8 mouse cellular contexts compared by ENCODE assay signal in genomic region chr10:24222911-24223310, GRCm38 (mm10). TPM values are rescaled to one million over a fixed set of nuclear protein-coding genes. Genes with fewer than 3 reads are reported as not detected.
DNase-seq lines count a peak whose midpoint lies in the region; ATAC-seq lines count a peak whose summit lies in the region.

No protein-coding gene starts in this region.

- peaks cover 7% of the 10 kb centered on the region; the same call in 1 of the 2 replicates for H3K27me3 ChIP-seq in kidney, embryonic 14.5 days (ENCODE audit: control insufficient read depth, insufficient read depth, low read length)
- peaks cover 41% of the 10 kb centered on the region for H3K27me3 ChIP-seq in embryonic facial prominence, embryonic 13.5 days
- H3K27me3 ChIP-seq in intestine, embryonic 14.5 days (replicated peaks; ENCODE audit: control insufficient read depth, insufficient read depth, low read length): peaks cover 13% of the 10 kb centered on the region
- peaks cover 17% of the 10 kb centered on the region for H3K27me3 ChIP-seq in midbrain, embryonic 16.5 days (ENCODE audit: control insufficient read depth, insufficient read depth, low read depth, low read length)

- ATAC-seq in kidney, embryonic 14.5 days (ENCODE audit: low FRiP score, low TSS enrichment): no peak
- no peak for ATAC-seq in embryonic facial prominence, embryonic 13.5 days (ENCODE audit: insufficient number of reproducible peaks, insufficient read depth, low FRiP score, low TSS enrichment, low read depth)
- ATAC-seq in intestine, embryonic 14.5 days (replicated peaks; ENCODE audit: low FRiP score, low TSS enrichment, low read depth): no peak
- no peak for ATAC-seq in midbrain, embryonic 16.5 days

- peak overlapping the region; percentile 57; the same call in 1 of the 2 replicates for H3K9ac ChIP-seq in kidney, embryonic 14.5 days (ENCODE audit: low read depth, low read length)
- peak overlapping the region; percentile 68 for H3K9ac ChIP-seq in embryonic facial prominence, embryonic 13.5 days
- H3K9ac ChIP-seq in intestine, embryonic 14.5 days (ENCODE audit: low read length): no peak overlapping the region
- H3K9ac ChIP-seq in midbrain, embryonic 16.5 days (ENCODE audit: low read depth, low read length): no peak overlapping the region

- peak overlapping the region; percentile 92 for H3K4me2 ChIP-seq in kidney, embryonic 14.5 days (replicated peaks; ENCODE audit: low read depth, low read length)
- H3K4me2 ChIP-seq in embryonic facial prominence, embryonic 13.5 days: peak overlapping the region; percentile 91
- peak overlapping the region; percentile 83 for H3K4me2 ChIP-seq in intestine, embryonic 14.5 days (ENCODE audit: low read length)
- peak overlapping the region; percentile 96 for H3K4me2 ChIP-seq in midbrain, embryonic 16.5 days (ENCODE audit: low read length)

- WGBS in kidney, embryonic 14.5 days: 12% methylated on average over 6 of the region's 6 CpGs
- WGBS in embryonic facial prominence, embryonic 13.5 days: 12% methylated on average over 6 of the region's 6 CpGs
- 17% methylated on average over 6 of the region's 6 CpGs for WGBS in intestine, embryonic 14.5 days
- WGBS in midbrain, embryonic 16.5 days: 3% methylated on average over 6 of the region's 6 CpGs

- H3K36me3 ChIP-seq in kidney, embryonic 14.5 days (ENCODE audit: control insufficient read depth, insufficient read depth, low read length): no peaks in the 10 kb centered on the region
- H3K36me3 ChIP-seq in embryonic facial prominence, embryonic 13.5 days: no peaks in the 10 kb centered on the region
- no peaks in the 10 kb centered on the region for H3K36me3 ChIP-seq in intestine, embryonic 14.5 days (ENCODE audit: control insufficient read depth, insufficient read depth, low read length)
- no peaks in the 10 kb centered on the region for H3K36me3 ChIP-seq in midbrain, embryonic 16.5 days (ENCODE audit: control insufficient read depth, insufficient read depth, low read length)

- peak overlapping the region; percentile 43 for H3K4me3 ChIP-seq in kidney, embryonic 14.5 days (ENCODE audit: low read length)
- peak overlapping the region; percentile 53 for H3K4me3 ChIP-seq in embryonic facial prominence, embryonic 13.5 days
- H3K4me3 ChIP-seq in intestine, embryonic 14.5 days (ENCODE audit: low read depth, low read length): peak overlapping the region; percentile 49
- peak overlapping the region; percentile 50 for H3K4me3 ChIP-seq in midbrain, embryonic 16.5 days (ENCODE audit: low read depth, low read length)

- no peak for DNase-seq in kidney, postnatal 4 days
- DNase-seq in intestine, embryonic 14.5 days (ENCODE audit: low spot score): no peak
- DNase-seq in ovary, postnatal 10 days (ENCODE audit: low spot score): no peak
- no peak for DNase-seq in left cerebral cortex, adult 9 months (ENCODE audit: low spot score in 2 of 2)
- no peak for DNase-seq in urinary bladder, adult 2 months (ENCODE audit: low spot score)

- no peak overlapping the region for H3K27ac ChIP-seq in kidney, embryonic 14.5 days (ENCODE audit: low read depth, low read length)
- no peak overlapping the region for H3K27ac ChIP-seq in embryonic facial prominence, embryonic 13.5 days
- H3K27ac ChIP-seq in intestine, embryonic 14.5 days (ENCODE audit: low read depth): no peak overlapping the region
- no peak overlapping the region for H3K27ac ChIP-seq in midbrain, embryonic 16.5 days (ENCODE audit: low read length)

- 0 out of 2 replicates have a peak, but pooled peaks cover 3% of the 10 kb centered on the region for H3K4me1 ChIP-seq in kidney, embryonic 14.5 days (ENCODE audit: control insufficient read depth, insufficient read depth, low read length)
- peaks cover 15% of the 10 kb centered on the region for H3K4me1 ChIP-seq in embryonic facial prominence, embryonic 13.5 days
- no peaks in the 10 kb centered on the region; the same call in 1 of the 2 replicates for H3K4me1 ChIP-seq in intestine, embryonic 14.5 days (replicated peaks; ENCODE audit: control insufficient read depth, insufficient read depth, low read length)
- peaks cover 10% of the 10 kb centered on the region for H3K4me1 ChIP-seq in midbrain, embryonic 16.5 days (ENCODE audit: control insufficient read depth, insufficient read depth, low read length)

- H3K9me3 ChIP-seq in kidney, embryonic 14.5 days (ENCODE audit: control insufficient read depth, low read length): no peaks in the 10 kb centered on the region
- no peaks in the 10 kb centered on the region for H3K9me3 ChIP-seq in embryonic facial prominence, embryonic 13.5 days
- H3K9me3 ChIP-seq in intestine, embryonic 14.5 days (ENCODE audit: control insufficient read depth, low read length): no peaks in the 10 kb centered on the region
- no peaks in the 10 kb centered on the region for H3K9me3 ChIP-seq in midbrain, embryonic 16.5 days (replicated peaks; ENCODE audit: control insufficient read depth, low read length, poor library complexity, severe bottlenecking)

RNA-seq across cellular contexts. Expression of gene Moxd1, which starts 0.4 kb away (rescaled TPM):
- polyA plus RNA-seq in kidney, embryonic 14.5 days (2014; fragmentation: Nextera tagmentation; extraction: Ambion mirVana): 18.1 and 29.7 TPM in 2 replicates
- polyA plus RNA-seq in embryonic facial prominence, embryonic 13.5 days (2015; fragmentation: Nextera tagmentation; extraction: Ambion mirVana): 27.5 and 30.8 TPM in 2 replicates
- polyA plus RNA-seq in intestine, embryonic 14.5 days (2014; fragmentation: Nextera tagmentation; extraction: Ambion mirVana): 19.2 and 23.2 TPM in 2 replicates
- 2.7 and 2.8 TPM in 2 replicates for polyA plus RNA-seq in midbrain, embryonic 16.5 days (2015; fragmentation: Nextera tagmentation; extraction: Ambion mirVana)
- 12.8 and 14.9 TPM in 2 replicates for polyA plus RNA-seq in urinary bladder, adult 2 months (2012; rRNA removed)

Comparison
In these comparisons a context has a peak if more than half of its experiments do, and no peak if none do; other contexts are left out.
1. H3K9ac ChIP-seq: peak in kidney, embryonic 14.5 days (single experiment) and embryonic facial prominence, embryonic 13.5 days (single experiment); none in intestine, embryonic 14.5 days (single experiment) and midbrain, embryonic 16.5 days (single experiment).
2. Peak in every context shown above with its lines, with median percentiles within 50 percentile points of each other: H3K4me2 ChIP-seq and H3K4me3 ChIP-seq.